ENCODE assay signal across 8 mouse cellular contexts in genomic region chr11:75795321-75795636, GRCm38 (mm10). TPM values are rescaled to one million over a fixed set of nuclear protein-coding genes. Genes with fewer than 3 reads are reported as not detected.
DNase-seq lines count a peak whose midpoint lies in the region; ATAC-seq lines count a peak whose summit lies in the region.

No protein-coding gene starts in this region.

- DNase-seq in heart, adult 8-10 months (ENCODE audit: low spot score), result no peak
- peak; percentile 19 for DNase-seq in R1 (ENCODE audit: low read depth, low spot score)
- no peak for DNase-seq in midbrain, embryonic 10.5 days (ENCODE audit: low spot score)
- no peak for DNase-seq in left cerebral cortex, postnatal 14 days (ENCODE audit: low spot score in 2 of 2)
- no peak for DNase-seq in left cerebral cortex, postnatal 25 days (ENCODE audit: low spot score in 2 of 2)
- no peak for DNase-seq in thymus, postnatal 0 days (ENCODE audit: low spot score)

- intact Hi-C loops in left cerebral cortex, postnatal 14 days (cut with DNase I), result no loop called here
- intact Hi-C loops in left cerebral cortex, postnatal 25 days (cut with DNase I), result loop anchor here (5.0 kb wide), 1 partner anchor 72 kb away; no protein-coding TSS in a partner anchor

- no peaks in the 10 kb centered on the region for H3K9me3 ChIP-seq in heart, embryonic 11.5 days (replicated peaks; ENCODE audit: control insufficient read depth, low read length)
- no peaks in the 10 kb centered on the region for H3K9me3 ChIP-seq in heart, embryonic 16.5 days (replicated peaks; ENCODE audit: control insufficient read depth, low read length)
- no peaks in the 10 kb centered on the region for H3K9me3 ChIP-seq in midbrain, embryonic 10.5 days (replicated peaks)

- H3K4me2 ChIP-seq in heart, embryonic 11.5 days, result peak overlapping the region; percentile 74
- peak overlapping the region; percentile 73 for H3K4me2 ChIP-seq in heart, embryonic 16.5 days (ENCODE audit: low read depth, low read length)

- H3K36me3 ChIP-seq in heart, embryonic 11.5 days (ENCODE audit: control insufficient read depth, insufficient read depth, low read length), result no peaks in the 10 kb centered on the region
- H3K36me3 ChIP-seq in heart, embryonic 16.5 days (ENCODE audit: control insufficient read depth, insufficient read depth), result no peaks in the 10 kb centered on the region
- H3K36me3 ChIP-seq in midbrain, embryonic 10.5 days, result no peaks in the 10 kb centered on the region

- no peak overlapping the region for H3K27ac ChIP-seq in heart, embryonic 11.5 days (ENCODE audit: low read depth, low read length)
- H3K27ac ChIP-seq in heart, embryonic 16.5 days (ENCODE audit: low read length), result no peak overlapping the region
- H3K27ac ChIP-seq in midbrain, embryonic 10.5 days (replicated peaks), result peak overlapping the region; percentile 68

- peak overlapping the region; percentile 60 for H3K9ac ChIP-seq in heart, embryonic 11.5 days (ENCODE audit: low read depth, low read length)
- H3K9ac ChIP-seq in heart, embryonic 16.5 days (ENCODE audit: low read length), result peak overlapping the region; percentile 58

- ATAC-seq in heart, embryonic 11.5 days (replicated peaks; ENCODE audit: insufficient number of reproducible peaks, low FRiP score, low TSS enrichment), result no peak
- no peak for ATAC-seq in heart, embryonic 16.5 days (replicated peaks; ENCODE audit: extremely low read depth, insufficient read depth, low FRiP score)

- WGBS in heart, embryonic 11.5 days (ENCODE audit: insufficient replicate concordance), result 3% methylated on average over 35 of the region's 42 CpGs
- WGBS in heart, embryonic 16.5 days, result under 1% methylated on average over 21 of the region's 42 CpGs
- WGBS in midbrain, embryonic 10.5 days, result 2% methylated on average over 41 of the region's 42 CpGs

- peaks cover 69% of the 10 kb centered on the region for H3K27me3 ChIP-seq in heart, embryonic 11.5 days (ENCODE audit: control insufficient read depth, insufficient read depth, low read length)
- H3K27me3 ChIP-seq in heart, embryonic 16.5 days (ENCODE audit: control insufficient read depth, insufficient read depth, low read length), result peaks cover 63% of the 10 kb centered on the region
- H3K27me3 ChIP-seq in midbrain, embryonic 10.5 days (ENCODE audit: low read depth, poor library complexity, severe bottlenecking), result peaks cover 90% of the 10 kb centered on the region

- H3K4me1 ChIP-seq in heart, embryonic 11.5 days (ENCODE audit: control insufficient read depth, insufficient read depth, low read length), result peaks cover 7% of the 10 kb centered on the region; the same call in 1 of the 2 replicates
- no peaks in the 10 kb centered on the region; the same call in none of the 2 replicates for H3K4me1 ChIP-seq in heart, embryonic 16.5 days (ENCODE audit: control insufficient read depth, insufficient read depth, low read length)
- peaks cover 41% of the 10 kb centered on the region for H3K4me1 ChIP-seq in midbrain, embryonic 10.5 days

- peak overlapping the region; percentile 54 for H3K4me3 ChIP-seq in heart, embryonic 11.5 days (ENCODE audit: low read depth, low read length)
- peak overlapping the region; percentile 48 for H3K4me3 ChIP-seq in heart, embryonic 16.5 days (ENCODE audit: low read length)
- peak overlapping the region; percentile 53 for H3K4me3 ChIP-seq in midbrain, embryonic 10.5 days

RNA-seq across cellular contexts. Expression of gene Doc2b, which starts 0.6 kb away (rescaled TPM):
- polyA plus RNA-seq in heart, embryonic 11.5 days (2014; fragmentation: Nextera tagmentation; extraction: Ambion mirVana), result 0.13 and 0.14 TPM in 2 replicates
- total RNA-seq in heart, adult 8-10 months (2022), result under 1 TPM; 0.23 to 1.00 (median 0.64) TPM
- 0.16 and 0.18 TPM in 2 replicates for polyA plus RNA-seq in heart, embryonic 16.5 days (2015; fragmentation: Nextera tagmentation; extraction: Ambion mirVana)
- 0.46 and 0.57 TPM in 2 replicates for polyA plus RNA-seq in midbrain, embryonic 10.5 days (2016; fragmentation: Nextera tagmentation; extraction: Ambion mirVana)
- 10 to 100 TPM; 25.0 to 34.4 TPM for total RNA-seq in left cerebral cortex, postnatal 14 days (2021)
- total RNA-seq in left cerebral cortex, postnatal 25 days (2021), result 10 to 100 TPM; 22.8 to 27.9 TPM
- 0.33 TPM in 2 replicates for polyA plus RNA-seq in thymus, postnatal 0 days (2015; fragmentation: Nextera tagmentation; extraction: Ambion mirVana)
